Mouse (Mus musculus) stomach, postnatal 0 days (tissue): Measurements from ENCODE around the gene Mctp1.

Experiments used
- CTCF ChIP-seq: IDR thresholded peaks from 2 replicates; pipeline ENCODE4 v1.5.1; 2016; ENCODE audit warnings: antibody characterized with exemption, low read depth, mild to moderate bottlenecking, moderate library complexity
- EP300 ChIP-seq: optimal IDR thresholded peaks from 2 replicates; pipeline ENCODE3; 2016; ENCODE audit warnings: antibody characterized with exemption

DNA sequence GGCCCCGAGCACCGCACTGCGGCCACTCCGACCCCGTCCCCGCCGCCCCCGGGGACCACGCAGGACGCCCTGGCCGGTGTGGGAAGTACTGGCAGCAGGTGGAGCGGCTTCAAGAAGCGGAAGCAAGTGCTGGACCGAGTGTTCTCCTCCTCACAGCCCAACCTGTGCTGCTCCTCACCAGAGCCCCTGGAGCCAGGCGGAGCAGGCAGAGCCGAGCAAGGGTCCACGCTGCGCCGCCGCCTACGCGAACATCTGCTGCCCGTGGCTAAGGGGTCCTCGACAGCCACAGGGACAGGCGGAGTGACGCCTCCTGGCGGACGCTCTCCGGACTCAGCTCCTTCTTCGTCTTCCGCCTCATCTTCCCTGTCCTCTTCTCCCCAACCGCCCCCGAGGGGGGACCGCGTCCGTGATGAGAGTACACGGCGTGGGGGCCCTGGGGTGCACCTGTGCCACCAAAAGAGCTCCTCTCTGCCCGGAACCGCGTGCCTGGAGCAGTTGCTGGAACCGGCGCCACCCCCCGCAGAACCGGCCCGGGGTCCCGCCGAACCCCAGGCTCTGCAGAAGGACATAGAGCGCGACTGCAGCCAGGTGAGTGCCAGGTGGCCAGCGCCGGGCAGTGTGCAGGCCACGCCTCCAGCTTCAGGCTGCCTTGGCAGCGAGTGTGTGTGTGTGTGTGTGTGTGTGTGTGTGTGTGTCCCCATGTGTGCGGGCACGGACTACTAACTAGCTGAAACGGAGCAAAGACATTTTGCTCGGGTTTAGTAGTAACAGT lies 515 bp downstream of the Mctp1 start:
- TF ChIP-seq CTCF, result peak; percentile 70
- TF ChIP-seq EP300, result no peak
